Mouse (Mus musculus): Measurements from ENCODE around the gene Actn4.

The Actn4 gene

GRCm38 (mm10) chr7:28924802-28925201 is 37.3 kb downstream of the Actn4 start:
- DNase-seq (ENCODE audit: low spot score): no peak

GRCm38 (mm10) chr7:28923865-28924291 is 38.3 kb downstream of the Actn4 start:
- no peak for DNase-seq (ENCODE audit: low spot score)

GRCm38 (mm10) chr7:28922606-28923005 is 39.5 kb downstream of the Actn4 start:
- DNase-seq (ENCODE audit: low spot score): no peak

DNA sequence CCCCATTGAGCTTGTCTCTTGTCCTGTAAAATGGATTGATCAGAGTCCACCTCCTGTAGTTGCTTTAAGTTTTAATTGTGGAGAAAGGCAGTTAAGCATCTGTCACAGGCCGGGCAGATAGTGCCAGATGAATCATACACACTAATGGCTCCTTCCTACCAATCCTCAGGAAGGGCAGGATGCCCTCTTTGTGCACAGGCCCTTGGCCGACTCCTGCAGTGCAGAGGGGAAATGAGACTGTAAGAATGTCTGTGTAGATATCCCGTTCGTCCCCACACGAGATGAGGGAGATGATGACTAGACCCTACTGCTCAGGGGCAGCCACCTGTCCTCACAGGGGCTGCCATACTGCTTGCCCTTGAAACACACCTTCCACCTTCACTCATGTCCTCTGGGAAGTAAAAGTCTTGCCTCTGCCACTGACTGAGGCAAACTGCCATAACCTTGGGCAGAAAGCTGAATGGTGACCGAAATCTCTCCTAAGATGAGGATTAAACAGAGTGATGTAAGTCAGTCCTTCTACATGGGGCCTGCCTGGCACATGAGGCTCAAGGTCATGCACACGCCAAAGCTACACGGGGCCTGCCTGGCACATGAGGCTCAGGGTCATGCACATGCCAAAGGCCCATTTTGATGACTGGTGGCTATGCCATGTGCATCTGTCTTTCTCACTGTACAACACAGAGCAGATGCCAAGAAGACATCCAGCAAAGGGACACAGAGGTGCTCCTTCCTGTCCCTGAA is 40.2 kb downstream of the Actn4 start:
- DNase-seq (ENCODE audit: low spot score): no peak

DNA sequence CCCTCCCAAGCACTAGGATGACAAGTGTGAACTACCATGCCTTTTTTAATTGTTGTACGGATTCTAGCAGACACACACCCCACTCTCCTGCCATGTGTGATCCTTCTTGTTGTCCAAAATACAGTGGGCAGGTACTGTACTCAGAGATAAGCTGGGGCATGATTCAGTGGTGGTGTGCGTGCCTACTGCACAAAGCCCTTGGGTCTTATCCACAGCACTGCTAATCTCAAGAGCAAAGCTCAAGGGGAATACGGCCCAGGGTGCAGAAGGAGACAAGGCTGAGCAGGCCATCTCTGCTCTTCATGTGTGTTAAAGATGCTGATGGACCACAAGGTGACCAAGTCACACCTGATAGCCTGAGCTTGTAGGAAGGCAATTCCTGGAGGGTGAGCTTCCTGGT is 41.0 kb downstream of the Actn4 start:
- DNase-seq (ENCODE audit: low spot score): no peak

- no peak for DNase-seq (ENCODE audit: low spot score)
Measured at GRCm38 (mm10) chr7:28919815-28920214, 42.3 kb downstream of the Actn4 start.

DNA sequence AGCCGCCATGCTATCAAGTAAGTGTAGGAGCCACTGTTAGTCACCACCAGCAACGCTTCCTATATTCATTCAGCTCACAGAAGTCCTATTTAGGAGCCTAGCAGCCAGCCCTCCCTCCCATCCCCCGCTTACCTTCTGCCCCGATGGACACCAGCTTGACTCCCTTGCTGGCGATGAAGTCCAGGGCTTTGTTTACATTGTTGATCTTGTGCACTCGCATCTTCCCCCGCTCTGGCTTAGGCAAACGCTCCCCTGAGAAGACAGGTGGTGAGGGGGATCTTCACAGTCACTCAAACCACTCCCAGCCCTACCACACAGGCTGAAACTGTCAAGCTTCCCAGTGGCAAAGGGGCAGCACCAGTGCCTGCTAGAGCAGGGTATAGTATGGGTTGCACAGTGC is 43.6 kb downstream of the Actn4 start:
- no peak for DNase-seq (ENCODE audit: low spot score)

- DNase-seq (ENCODE audit: low spot score): peak; percentile 57
Measured at GRCm38 (mm10) chr7:28917503-28918426, 44.4 kb downstream of the Actn4 start.

GRCm38 (mm10) chr7:28916491-28916890 is 45.6 kb downstream of the Actn4 start:
- DNase-seq (ENCODE audit: low spot score): no peak

- no peak for DNase-seq (ENCODE audit: low spot score)
Measured at GRCm38 (mm10) chr7:28913171-28913570, 49.0 kb downstream of the Actn4 start.

DNA sequence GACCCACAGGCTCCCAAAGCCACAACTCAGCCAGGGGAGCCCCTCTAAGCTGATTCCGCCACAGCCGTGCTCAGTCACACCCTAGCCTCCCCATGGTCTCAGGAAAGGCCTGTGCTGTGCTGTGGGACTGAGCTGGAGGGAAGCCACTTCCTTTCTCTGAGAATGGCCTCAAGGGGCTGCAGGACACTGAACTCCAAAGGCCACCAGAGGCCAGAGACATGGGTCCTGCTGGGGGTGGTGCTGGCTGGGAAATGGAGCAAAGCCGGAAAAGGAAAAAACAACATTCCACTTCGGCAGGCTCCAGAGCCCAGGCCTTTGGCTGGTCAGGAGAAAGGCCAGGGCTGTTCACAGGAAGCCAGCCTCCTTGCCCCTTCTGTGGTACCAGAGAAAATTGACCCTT is 50.5 kb downstream of the Actn4 start:
- no peak for DNase-seq (ENCODE audit: low spot score)

DNA sequence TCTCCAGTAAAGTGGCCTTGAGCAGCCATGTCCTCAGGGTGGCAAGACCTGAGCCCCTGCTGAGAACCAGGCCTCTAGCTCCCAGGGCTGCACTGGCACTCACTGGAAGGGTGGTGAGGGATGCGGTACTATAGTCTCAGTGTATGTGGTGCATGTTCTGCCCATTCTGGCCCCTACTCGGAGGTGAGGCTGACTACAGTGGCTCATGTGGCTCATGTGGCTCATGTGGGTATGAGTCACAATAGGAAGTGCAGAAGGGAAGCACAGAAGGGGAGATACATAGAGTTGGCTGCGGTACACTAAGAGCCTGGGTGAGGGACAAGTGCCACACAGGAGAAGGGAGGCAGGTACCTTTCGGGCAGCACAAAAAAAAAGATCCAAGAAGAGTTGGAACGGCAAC is 54.9 kb downstream of the Actn4 start:
- no peak for DNase-seq (ENCODE audit: low spot score)

- DNase-seq (ENCODE audit: low spot score): no peak
Measured at GRCm38 (mm10) chr7:28903778-28904177, 58.4 kb downstream of the Actn4 start.

DNA sequence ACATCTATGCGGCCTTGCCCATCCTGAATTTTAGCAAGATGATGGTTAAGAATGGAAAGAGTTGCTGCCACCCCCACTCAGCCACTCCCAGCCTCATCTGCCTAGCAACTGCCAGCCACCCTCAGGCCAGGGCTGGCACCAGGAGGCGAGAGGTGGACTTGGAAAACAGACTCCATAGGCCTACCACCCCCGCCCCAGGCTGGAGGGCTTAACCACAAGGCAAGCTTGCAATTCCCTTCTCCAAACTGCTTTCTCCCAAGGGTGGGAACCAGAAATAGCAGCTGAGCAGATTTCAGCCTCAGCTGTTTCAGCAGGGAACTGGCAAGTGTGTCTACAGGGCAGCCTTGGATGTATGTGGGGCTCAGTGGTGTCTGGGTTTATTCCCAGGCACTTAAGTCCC is 59.3 kb downstream of the Actn4 start:
- DNase-seq (ENCODE audit: low spot score): no peak

- no peak for DNase-seq (ENCODE audit: low spot score)
Measured at GRCm38 (mm10) chr7:28902180-28902579, 60.0 kb downstream of the Actn4 start.

DNA sequence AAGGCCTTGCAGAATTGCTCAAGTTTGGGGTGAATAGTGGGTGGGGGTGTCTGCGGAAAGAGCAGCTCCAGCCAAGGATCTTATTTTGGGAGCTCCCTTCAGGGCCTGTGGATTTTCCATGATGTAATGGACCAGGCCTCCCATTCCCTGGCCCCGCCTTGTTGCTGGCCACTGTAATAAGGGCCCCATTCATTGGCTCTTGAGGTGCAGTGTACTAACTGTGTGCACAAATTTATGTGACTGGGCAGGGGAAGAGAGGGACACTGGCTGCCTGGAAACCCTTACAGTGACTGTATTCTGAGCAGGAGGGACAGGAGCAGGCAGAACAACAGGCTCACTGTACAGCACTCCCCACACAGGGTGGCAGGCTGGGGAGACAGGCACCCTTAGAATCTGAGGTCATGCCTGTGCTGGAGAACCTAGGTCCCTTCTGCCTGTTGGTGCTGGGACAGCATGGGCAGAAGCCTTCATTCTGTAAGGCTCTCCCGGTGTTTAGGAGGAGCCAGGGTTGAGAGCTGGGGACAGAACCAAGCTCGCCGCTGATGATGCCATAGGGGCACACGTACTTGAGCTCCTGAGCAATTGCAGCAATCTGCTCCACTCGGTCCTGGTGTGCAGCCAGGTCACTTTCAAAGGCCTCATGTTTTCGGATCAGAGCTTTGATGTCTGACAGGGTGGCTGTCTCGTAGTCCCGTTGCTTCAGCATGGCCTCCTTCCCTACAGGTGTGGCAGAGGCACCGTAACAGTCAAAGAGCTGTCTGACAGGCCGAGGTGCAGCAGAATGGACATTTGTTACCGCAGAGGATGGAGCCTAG is 60.6 kb downstream of the Actn4 start:
- no peak for DNase-seq (ENCODE audit: low spot score)

GRCm38 (mm10) chr7:28899972-28900371 is 62.2 kb downstream of the Actn4 start:
- no peak for DNase-seq (ENCODE audit: low spot score)

- no peak for DNase-seq (ENCODE audit: low spot score)
Measured at GRCm38 (mm10) chr7:28897661-28898060, 64.5 kb downstream of the Actn4 start.

GRCm38 (mm10) chr7:28894942-28895341 is 67.2 kb downstream of the Actn4 start:
- no peak for DNase-seq (ENCODE audit: low spot score)

- no peak for DNase-seq (ENCODE audit: low spot score)
Measured at GRCm38 (mm10) chr7:28893643-28894265, 68.4 kb downstream of the Actn4 start.

DNA sequence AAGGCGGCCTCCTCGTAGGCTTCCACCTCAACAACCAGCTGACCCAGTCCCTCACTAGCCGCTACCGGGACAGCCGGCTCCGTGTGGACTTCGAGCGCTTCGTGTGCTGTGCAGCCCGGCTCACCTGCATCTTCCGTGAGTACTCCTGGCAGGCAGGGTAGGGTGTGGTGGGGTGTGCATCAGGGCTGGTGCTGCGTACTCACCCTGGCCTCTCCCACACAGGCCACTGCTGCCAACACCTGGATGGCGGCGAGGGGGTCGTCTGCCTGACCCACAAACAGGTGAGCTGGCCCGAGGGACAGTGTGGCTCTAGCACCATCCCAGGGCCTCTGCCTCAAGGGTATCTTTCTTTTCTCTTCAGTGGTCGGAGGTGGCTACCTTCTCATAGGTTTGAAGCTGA is 69.5 kb downstream of the Actn4 start:
- no peak for DNase-seq (ENCODE audit: low spot score)

GRCm38 (mm10) chr7:28888701-28889161 is 73.4 kb downstream of the Actn4 start:
- DNase-seq (ENCODE audit: low spot score): no peak
